Mouse (Mus musculus): ENCODE data around the gene Gtf3c6. TPM values are rescaled to one million over a fixed set of nuclear protein-coding genes. Genes with fewer than 3 reads are reported as not detected.

Gene Gtf3c6
- polyA plus RNA-seq, 1 experiment from 2014 or later = 78.3 TPM

Other genes with a start within 250 kb of the Gtf3c6 start
- gene Mfsd4b1, start 232.8 kb downstream of the Gtf3c6 start, polyA plus RNA-seq (2015; fragmentation: Nextera tagmentation; extraction: Ambion mirVana) = 1.4 and 3.4 TPM in 2 replicates
- gene Slc16a10, start 115.8 kb downstream of the Gtf3c6 start, polyA plus RNA-seq (2015; fragmentation: Nextera tagmentation; extraction: Ambion mirVana) = 48.2 and 61.4 TPM in 2 replicates
- 60.8 and 70.0 TPM in 2 replicates for gene Rpf2, start 11.1 kb downstream of the Gtf3c6 start, polyA plus RNA-seq (2015; fragmentation: Nextera tagmentation; extraction: Ambion mirVana)
- 41.9 and 47.2 TPM in 2 replicates for gene Amd1, start 44.1 kb upstream of the Gtf3c6 start, polyA plus RNA-seq (2015; fragmentation: Nextera tagmentation; extraction: Ambion mirVana)
- gene Cdk19, start 81.5 kb upstream of the Gtf3c6 start, polyA plus RNA-seq (2015; fragmentation: Nextera tagmentation; extraction: Ambion mirVana) = 4.0 and 4.6 TPM in 2 replicates